Mouse (Mus musculus) forebrain, embryonic 14.5 days (tissue): Measurements from ENCODE around the gene Eepd1. TPM values are rescaled to one million over a fixed set of nuclear protein-coding genes. Genes with fewer than 3 reads are reported as not detected.
A peak's percentile ranks its signal among the peaks of the same experiment; 100 is the strongest.

Experiments used
- ATAC-seq: fragments of 200-750 bp; cut with Nextera tagmentation; 2 replicates; pipeline ENCODE4 v1.8.0; 2017; ENCODE audit warnings: mild to moderate bottlenecking, moderate library complexity
- DNase-seq: peaks from one replicate; pipeline ENCODE4 v3.0.0-alpha.2; 2015; ENCODE audit warnings: low spot score
- H3K27ac ChIP-seq: fragments of 300-500 bp; sonication (generic); 2 replicates; pipeline ENCODE4 v1.5.1; 2014; ENCODE audit warnings: low read depth, mild to moderate bottlenecking, control low read depth, low read length, moderate library complexity
- H3K27me3 ChIP-seq: fragments of 300-500 bp; sonication (generic); replicated peaks from 2 replicates; pipeline ENCODE4 v1.6.1; 2014; ENCODE audit warnings: low read length, control low read depth, mixed read lengths; ENCODE audit not compliant: control insufficient read depth, insufficient read depth
- H3K36me3 ChIP-seq: fragments of 300-500 bp; sonication (generic); 2 replicates; pipeline ENCODE4 v1.6.1; 2014; ENCODE audit warnings: low read length, control low read depth; ENCODE audit not compliant: control insufficient read depth, insufficient read depth
- H3K4me1 ChIP-seq: fragments of 300-500 bp; sonication (generic); 2 replicates; pipeline ENCODE4 v1.6.1; 2014; ENCODE audit warnings: antibody characterized with exemption, low read length, control low read depth; ENCODE audit not compliant: control insufficient read depth, insufficient read depth
- H3K4me2 ChIP-seq: fragments of 300-500 bp; sonication (generic); 2 replicates; pipeline ENCODE4 v1.6.1; 2014; ENCODE audit warnings: mild to moderate bottlenecking, control low read depth, low read length
- H3K4me3 ChIP-seq: fragments of 300-500 bp; sonication (generic); 2 replicates; pipeline ENCODE4 v1.5.1; 2014; ENCODE audit warnings: low read depth, low read length, control low read depth
- H3K9ac ChIP-seq: fragments of 300-500 bp; sonication (generic); 2 replicates; pipeline ENCODE4 v1.6.1; 2014; ENCODE audit warnings: mild to moderate bottlenecking, low read length, control low read depth, moderate library complexity
- H3K9me3 ChIP-seq: fragments of 300-500 bp; sonication (generic); replicated peaks from 2 replicates; pipeline ENCODE4 v1.6.1; 2016; ENCODE audit warnings: low read length, control low read depth, mixed read lengths; ENCODE audit not compliant: control insufficient read depth
- WGBS: fragments of 180-500 bp; shearing (Covaris S2); extraction: QIAGEN DNeasy Blood & Tissue Kit; methylation state at CpG from one replicate; pipeline ENCODE4 v1.1.7; 2014; 5-methylcytosine and 5-hydroxymethylcytosine counted together
- polyA plus RNA-seq: library from polyadenylated mRNA; unstranded; fragments of >200 nt; fragmentation: Nextera tagmentation; extraction: Ambion mirVana; gene quantifications from 2 replicates; pipeline ENCODE4 v1.2.1, GENCODE M21; 2014

The Eepd1 gene
- polyA plus RNA-seq, 1 experiment from 2014 or later: 9.7 TPM

DNA sequence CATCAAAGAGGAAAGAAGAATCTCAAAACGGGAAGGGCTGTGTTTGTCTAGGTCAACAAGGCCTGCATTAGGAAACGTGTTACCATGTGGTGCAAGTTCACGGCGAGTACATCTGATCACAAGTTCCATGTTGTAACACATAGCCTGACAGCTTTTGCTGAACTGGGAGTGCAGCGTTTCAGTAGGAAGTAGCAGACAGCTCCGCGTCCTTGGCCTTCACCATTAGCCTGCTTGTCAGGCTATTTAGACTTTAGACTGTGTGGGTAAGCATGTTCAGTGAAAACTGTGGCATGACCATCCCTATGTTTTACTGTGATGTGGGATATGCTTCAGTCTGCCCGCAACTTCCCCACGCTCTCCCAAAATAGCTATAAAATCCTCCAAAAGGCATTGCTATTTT, 89.1 kb downstream of the Eepd1 start:
- Histone ChIP-seq H3K4me1 (peaks cover 8% of the 10 kb centered on the region), H3K27me3 (no peaks in the 10 kb centered on the region), H3K9me3 (no peaks in the 10 kb centered on the region), H3K36me3 (no peaks in the 10 kb centered on the region), H3K4me2 (no peak overlapping the region), H3K27ac (no peak overlapping the region), H3K4me3 (no peak overlapping the region), H3K9ac (no peak overlapping the region)
- no peak for ATAC-seq
- no peak for DNase-seq
- WGBS: 74% methylated on average over 9 of the region's 9 CpGs

DNA sequence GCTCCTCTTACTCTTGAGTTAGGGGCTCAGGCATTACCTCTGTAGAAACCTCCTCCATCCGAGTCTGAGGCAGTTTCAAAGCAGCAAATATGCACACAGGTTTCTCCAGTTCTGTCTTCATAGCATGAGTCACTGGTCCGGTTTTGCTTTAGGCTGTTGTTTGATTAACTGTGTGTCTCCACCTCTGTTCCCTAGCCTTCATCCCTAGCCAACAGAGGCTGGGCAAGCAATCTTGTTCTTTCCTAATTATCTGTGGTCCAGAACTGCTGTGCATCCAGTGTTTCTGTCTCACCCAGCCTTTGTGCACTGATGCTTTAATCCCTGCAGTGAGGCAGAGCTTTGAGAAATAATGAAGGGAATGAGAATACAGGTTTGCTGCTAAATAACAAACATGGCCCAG, 90.0 kb downstream of the Eepd1 start:
- Histone ChIP-seq H3K4me2 (no peak overlapping the region), H3K4me1 (peaks cover 8% of the 10 kb centered on the region), H3K9ac (no peak overlapping the region), H3K27me3 (no peaks in the 10 kb centered on the region), H3K9me3 (no peaks in the 10 kb centered on the region), H3K27ac (0 out of 2 replicates have a peak overlapping the region, but pooled peaks have one; percentile 6), H3K36me3 (no peaks in the 10 kb centered on the region), H3K4me3 (no peak overlapping the region)
- ATAC-seq (peak; percentile 44; the same call in 1 of the 2 replicates), DNase-seq (peak; percentile 48)
- WGBS: 8% methylated on average over 2 of the region's 2 CpGs

GRCm38 (mm10) chr9:25573753-25574152, 92.4 kb downstream of the Eepd1 start:
- no peak overlapping the region for H3K4me3 ChIP-seq
- DNase-seq (no peak), ATAC-seq (no peak)
- no peaks in the 10 kb centered on the region for H3K27me3 ChIP-seq
- H3K4me1 ChIP-seq: peaks cover 8% of the 10 kb centered on the region
- no peaks in the 10 kb centered on the region for H3K9me3 ChIP-seq
- no peak overlapping the region for H3K4me2 ChIP-seq
- WGBS: 41% methylated on average over 7 of the region's 7 CpGs
- H3K27ac ChIP-seq: no peak overlapping the region
- no peaks in the 10 kb centered on the region for H3K36me3 ChIP-seq
- H3K9ac ChIP-seq: no peak overlapping the region

- no peak overlapping the region for H3K9ac ChIP-seq
- H3K4me3 ChIP-seq: no peak overlapping the region
- DNase-seq (no peak), ATAC-seq (no peak)
- H3K27me3 ChIP-seq: no peaks in the 10 kb centered on the region
- no peak overlapping the region for H3K4me2 ChIP-seq
- no peak overlapping the region for H3K27ac ChIP-seq
- H3K9me3 ChIP-seq: no peaks in the 10 kb centered on the region
- peaks cover 8% of the 10 kb centered on the region for H3K4me1 ChIP-seq
- no peaks in the 10 kb centered on the region for H3K36me3 ChIP-seq
- WGBS: 63% methylated on average over 4 of the region's 4 CpGs
Observed at GRCm38 (mm10) chr9:25574186-25574585, 92.8 kb downstream of the Eepd1 start.

GRCm38 (mm10) chr9:25578674-25579596, 97.6 kb downstream of the Eepd1 start:
- H3K4me2 ChIP-seq: no peak overlapping the region
- no peaks in the 10 kb centered on the region; the same call in 1 of the 2 replicates for H3K4me1 ChIP-seq
- no peak overlapping the region for H3K27ac ChIP-seq
- no peak for ATAC-seq
- no peak overlapping the region for H3K4me3 ChIP-seq
- no peak overlapping the region for H3K9ac ChIP-seq
- 94% methylated on average over 7 of the region's 7 CpGs for WGBS
- no peaks in the 10 kb centered on the region for H3K9me3 ChIP-seq
- DNase-seq: no peak
- no peaks in the 10 kb centered on the region for H3K36me3 ChIP-seq
- H3K27me3 ChIP-seq: no peaks in the 10 kb centered on the region

DNA sequence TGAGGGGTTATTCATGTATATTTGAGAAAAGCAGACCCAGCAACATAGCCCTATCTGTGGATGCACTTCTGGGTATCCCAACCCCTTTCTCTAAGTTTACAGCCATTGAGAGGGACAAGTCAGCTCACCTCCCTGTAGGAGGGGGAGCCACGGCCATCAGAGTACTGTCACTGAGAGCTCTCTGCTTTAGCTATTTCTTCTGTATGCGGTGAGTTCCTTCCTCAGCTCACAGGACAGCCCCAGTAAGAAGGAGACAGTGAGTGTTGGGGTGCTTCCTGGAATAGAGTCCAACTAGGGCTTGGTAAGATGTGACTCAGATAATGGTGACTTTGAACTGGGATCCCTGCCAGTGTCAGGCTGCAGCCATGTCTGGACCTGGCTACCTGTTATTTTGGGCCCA, 102.3 kb downstream of the Eepd1 start:
- ATAC-seq: no peak
- no peak overlapping the region for H3K27ac ChIP-seq
- H3K4me2 ChIP-seq: no peak overlapping the region
- 87% methylated on average over 2 of the region's 2 CpGs for WGBS
- no peaks in the 10 kb centered on the region for H3K27me3 ChIP-seq
- H3K9me3 ChIP-seq: no peaks in the 10 kb centered on the region
- no peak overlapping the region for H3K9ac ChIP-seq
- DNase-seq: no peak
- H3K4me1 ChIP-seq: no peaks in the 10 kb centered on the region
- no peak overlapping the region for H3K4me3 ChIP-seq
- H3K36me3 ChIP-seq: no peaks in the 10 kb centered on the region

DNA sequence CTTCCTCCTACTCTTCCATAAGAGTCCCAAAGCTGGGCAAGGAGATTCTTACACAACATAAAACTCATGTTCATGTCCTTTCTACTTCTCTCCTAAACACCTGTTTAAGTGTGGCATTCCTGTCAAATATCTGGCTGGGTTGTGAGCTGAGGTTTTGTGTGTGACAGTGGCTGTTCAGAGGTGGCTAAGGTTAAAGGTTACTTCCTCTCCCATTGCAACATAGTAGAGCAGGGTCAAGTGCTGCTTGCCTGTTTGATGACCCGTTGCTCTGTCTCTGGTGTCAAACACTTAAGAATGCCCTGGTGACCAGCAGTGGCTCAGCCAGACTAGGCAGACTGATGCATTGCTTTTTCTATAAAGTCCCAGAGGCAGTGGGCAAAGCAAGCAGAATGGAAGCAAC, 104.3 kb downstream of the Eepd1 start:
- WGBS: 79% methylated on average over 1 of the region's 1 CpGs
- ATAC-seq: no peak
- no peak for DNase-seq

DNA sequence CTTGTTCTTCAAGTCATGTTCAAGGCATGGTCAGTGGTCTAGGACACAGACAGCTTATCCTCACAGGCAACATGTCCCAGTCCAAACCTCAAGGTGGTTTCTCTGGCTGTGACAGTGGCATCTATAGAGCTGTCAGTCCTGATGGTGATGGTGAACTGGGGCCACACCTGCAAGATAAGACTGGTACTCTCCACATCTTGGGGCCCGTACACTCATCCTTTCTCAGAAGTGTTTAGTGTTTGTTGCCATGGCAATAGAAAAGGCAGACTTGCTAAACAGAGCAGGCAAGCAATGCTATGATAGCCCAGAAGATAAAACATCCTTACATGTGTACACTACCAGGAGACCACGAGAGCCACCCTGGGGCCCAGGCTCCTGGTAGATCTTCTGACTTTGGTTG, 107.2 kb downstream of the Eepd1 start:
- H3K9ac ChIP-seq: no peak overlapping the region
- no peaks in the 10 kb centered on the region for H3K4me1 ChIP-seq
- no peaks in the 10 kb centered on the region for H3K27me3 ChIP-seq
- no peak overlapping the region for H3K4me2 ChIP-seq
- no peak for DNase-seq
- H3K27ac ChIP-seq: no peak overlapping the region
- 0 out of 2 replicates have a peak, but pooled peaks cover 3% of the 10 kb centered on the region for H3K36me3 ChIP-seq
- no peak for ATAC-seq
- WGBS: 93% methylated on average over 2 of the region's 2 CpGs
- H3K4me3 ChIP-seq: no peak overlapping the region
- H3K9me3 ChIP-seq: no peaks in the 10 kb centered on the region

More for the DNA sequence above, 104.3 kb downstream of the Eepd1 start:
- H3K27me3 ChIP-seq: no peaks in the 10 kb centered on the region
- no peak overlapping the region for H3K4me3 ChIP-seq
- H3K9me3 ChIP-seq: no peaks in the 10 kb centered on the region
- no peaks in the 10 kb centered on the region for H3K4me1 ChIP-seq
- no peak overlapping the region for H3K27ac ChIP-seq
- H3K36me3 ChIP-seq: 0 out of 2 replicates have a peak, but pooled peaks cover 3% of the 10 kb centered on the region
- H3K9ac ChIP-seq: no peak overlapping the region
- no peak overlapping the region for H3K4me2 ChIP-seq

DNA sequence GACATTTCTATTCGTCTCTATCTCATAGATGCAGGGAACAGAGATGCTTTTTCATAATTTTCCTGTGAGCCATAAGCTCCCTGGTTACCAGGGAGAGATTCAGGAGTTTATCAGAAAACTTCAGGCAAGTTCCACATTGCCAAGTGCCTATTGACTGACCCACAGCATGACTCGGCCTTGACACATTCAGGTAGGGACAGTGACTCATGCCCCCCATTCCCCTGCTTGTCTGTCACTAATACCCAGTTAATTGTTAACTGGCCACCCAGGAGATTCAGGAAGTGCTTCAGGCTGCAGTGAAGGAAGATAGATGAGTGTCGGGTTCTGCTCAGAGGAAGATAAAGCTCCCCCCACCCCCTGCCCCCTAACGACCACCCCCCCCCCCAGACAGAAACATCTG, 109.4 kb downstream of the Eepd1 start:
- no peak overlapping the region for H3K4me3 ChIP-seq
- H3K27ac ChIP-seq: no peak overlapping the region
- ATAC-seq (no peak), DNase-seq (no peak)
- no peaks in the 10 kb centered on the region for H3K9me3 ChIP-seq
- WGBS: 53% methylated on average over 4 of the region's 4 CpGs
- no peaks in the 10 kb centered on the region for H3K4me1 ChIP-seq
- H3K36me3 ChIP-seq: 0 out of 2 replicates have a peak, but pooled peaks cover 3% of the 10 kb centered on the region
- no peak overlapping the region for H3K9ac ChIP-seq
- H3K4me2 ChIP-seq: no peak overlapping the region
- no peaks in the 10 kb centered on the region for H3K27me3 ChIP-seq
